Mouse (Mus musculus) midbrain, embryonic 10.5 days (tissue): Measurements from ENCODE around the gene Arhgap23. TPM values are rescaled to one million over a fixed set of nuclear protein-coding genes. Genes with fewer than 3 reads are reported as not detected.
A peak's percentile ranks its signal among the peaks of the same experiment; 100 is the strongest.

Source experiments
- DNase-seq: peaks from one replicate; pipeline ENCODE4 v3.0.0-alpha.2; 2017; ENCODE audit warnings: low spot score
- H3K27ac ChIP-seq: fragments of 300-500 bp; sonication (generic); replicated peaks from 2 replicates; pipeline ENCODE4 v1.5.1; 2016; ENCODE audit warnings: mild to moderate bottlenecking
- H3K27me3 ChIP-seq: fragments of 300-500 bp; sonication (generic); 2 replicates; pipeline ENCODE4 v1.6.1; 2016; ENCODE audit warnings: low read depth, mild to moderate bottlenecking; ENCODE audit not compliant: poor library complexity, severe bottlenecking
- H3K36me3 ChIP-seq: fragments of 300-500 bp; sonication (generic); 2 replicates; pipeline ENCODE4 v1.6.1; 2016; ENCODE audit warnings: mild to moderate bottlenecking, moderate library complexity
- H3K4me1 ChIP-seq: fragments of 300-500 bp; sonication (generic); 2 replicates; pipeline ENCODE4 v1.6.1; 2016
- H3K4me3 ChIP-seq: fragments of 300-500 bp; sonication (generic); 2 replicates; pipeline ENCODE4 v1.5.1; 2016; ENCODE audit warnings: mild to moderate bottlenecking, moderate library complexity
- H3K9me3 ChIP-seq: fragments of 300-500 bp; sonication (generic); replicated peaks from 2 replicates; pipeline ENCODE4 v1.6.1; 2016; ENCODE audit warnings: mild to moderate bottlenecking
- WGBS: fragments of 180-500 bp; shearing (Covaris S2); methylation state at CpG from one replicate; pipeline ENCODE4 v1.1.7; 2016; 5-methylcytosine and 5-hydroxymethylcytosine counted together
- polyA plus RNA-seq: library from polyadenylated mRNA; unstranded; fragments of >200 nt; fragmentation: Nextera tagmentation; extraction: Ambion mirVana; gene quantifications from 2 replicates; pipeline ENCODE4 v1.2.1, GENCODE M21; 2016

Arhgap23 gene
- 1.9 and 2.3 TPM in 2 replicates for polyA plus RNA-seq

GRCm38 (mm10) chr11:97415330-97415711, at the start of gene Arhgap23:
Gene Arhgap23 (plus strand): TSS chr11:97415533.
- under 1% methylated on average over 29 of the region's 29 CpGs for WGBS
- peaks cover 56% of the 10 kb centered on the region for H3K27me3 ChIP-seq
- H3K4me1 ChIP-seq = peaks cover 39% of the 10 kb centered on the region
- H3K9me3 ChIP-seq = no peaks in the 10 kb centered on the region
- peak within 1 kb of the TSS; percentile 72 for H3K27ac ChIP-seq
- no peaks in the 10 kb centered on the region for H3K36me3 ChIP-seq
- H3K4me3 ChIP-seq = peak within 1 kb of the TSS; percentile 60
- DNase-seq = peak; percentile 86

GRCm38 (mm10) chr11:97365556-97365955, 49.8 kb upstream of the Arhgap23 start:
- Histone ChIP-seq H3K36me3 (peaks cover 14% of the 10 kb centered on the region; the same call in 1 of the 2 replicates), H3K4me1 (peaks cover 35% of the 10 kb centered on the region), H3K9me3 (no peaks in the 10 kb centered on the region), H3K27me3 (no peaks in the 10 kb centered on the region), H3K27ac (no peak overlapping the region), H3K4me3 (peak overlapping the region; percentile 100; the same call in 1 of the 2 replicates)
- DNase-seq = no peak
- WGBS = 85% methylated on average over 1 of the region's 1 CpGs

DNA sequence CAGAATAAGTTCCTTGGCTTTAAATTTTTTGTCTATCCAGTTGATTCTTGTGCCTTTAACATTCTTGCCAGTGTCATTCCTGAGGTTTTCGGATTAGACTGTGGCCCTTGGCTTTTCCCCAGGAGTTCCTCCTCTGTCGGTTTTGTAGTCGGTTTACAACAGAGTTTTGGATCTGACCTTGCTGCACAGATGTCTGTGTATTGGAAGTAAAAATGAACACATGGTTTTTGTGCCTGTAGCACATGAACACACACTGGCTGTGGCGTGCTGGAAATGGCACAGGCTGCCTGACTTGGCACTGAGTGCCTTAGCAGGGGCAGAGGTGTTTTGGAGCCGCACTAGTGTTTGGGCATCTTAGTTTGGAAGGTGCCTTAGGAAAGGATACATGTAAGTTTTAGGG, 46.8 kb upstream of the Arhgap23 start:
- 90% methylated on average over 5 of the region's 5 CpGs for WGBS
- DNase-seq = no peak

DNA sequence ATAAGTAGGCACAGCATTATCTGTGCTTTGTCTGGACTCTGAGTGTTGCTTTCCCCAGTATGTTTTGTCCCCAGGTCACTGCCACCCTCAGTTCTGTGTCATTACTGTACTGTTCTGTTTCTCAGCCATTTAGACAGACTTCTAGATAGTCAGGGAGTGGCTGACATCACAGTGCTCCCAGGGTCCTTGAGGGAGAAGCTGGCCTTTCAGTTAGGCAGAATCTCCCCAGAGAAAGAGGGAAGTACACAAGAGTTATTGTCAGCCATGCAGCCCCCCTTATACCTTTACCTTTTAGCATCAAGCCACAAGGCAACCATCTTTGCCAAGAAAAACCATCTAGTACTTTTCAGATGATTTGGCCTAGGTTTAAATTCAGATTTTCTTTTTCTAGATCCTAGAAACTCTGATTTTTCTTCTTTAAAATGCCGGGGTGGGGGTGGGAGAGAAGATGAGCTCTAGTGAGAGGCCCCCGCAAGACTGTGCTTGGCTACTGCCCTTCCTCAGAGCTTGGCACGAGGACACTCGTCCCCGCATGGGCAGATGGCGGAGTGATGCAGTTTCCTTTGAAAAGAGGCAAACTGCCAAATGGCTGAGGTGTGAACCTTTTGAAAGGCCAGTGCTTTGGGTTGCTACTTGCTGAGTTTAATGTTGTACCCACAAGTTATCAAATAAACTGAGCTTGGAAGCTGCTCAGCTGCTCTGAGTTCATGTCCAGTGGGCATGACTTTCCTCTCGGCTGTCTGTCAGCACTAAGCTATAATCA, 44.8 kb upstream of the Arhgap23 start:
- 92% methylated on average over 7 of the region's 7 CpGs for WGBS
- H3K9me3 ChIP-seq = no peaks in the 10 kb centered on the region
- peaks cover 37% of the 10 kb centered on the region for H3K36me3 ChIP-seq
- H3K27me3 ChIP-seq = no peaks in the 10 kb centered on the region
- no peak for DNase-seq
- no peak overlapping the region for H3K27ac ChIP-seq
- peaks cover 5% of the 10 kb centered on the region for H3K4me1 ChIP-seq
- H3K4me3 ChIP-seq = no peak overlapping the region

More for the DNA sequence above, 46.8 kb upstream of the Arhgap23 start:
- no peaks in the 10 kb centered on the region for H3K27me3 ChIP-seq
- H3K4me3 ChIP-seq = no peak overlapping the region
- H3K9me3 ChIP-seq = no peaks in the 10 kb centered on the region
- no peak overlapping the region for H3K27ac ChIP-seq
- H3K4me1 ChIP-seq = peaks cover 25% of the 10 kb centered on the region
- peaks cover 20% of the 10 kb centered on the region; the same call in 1 of the 2 replicates for H3K36me3 ChIP-seq

- H3K27me3 ChIP-seq = no peaks in the 10 kb centered on the region
- 88% methylated on average over 6 of the region's 6 CpGs for WGBS
- H3K4me1 ChIP-seq = no peaks in the 10 kb centered on the region
- DNase-seq = no peak
- H3K9me3 ChIP-seq = no peaks in the 10 kb centered on the region
- H3K36me3 ChIP-seq = peaks cover 52% of the 10 kb centered on the region
- no peak overlapping the region for H3K4me3 ChIP-seq
- H3K27ac ChIP-seq = no peak overlapping the region
Observed at GRCm38 (mm10) chr11:97372159-97372864, 43.0 kb upstream of the Arhgap23 start.

GRCm38 (mm10) chr11:97373402-97373801, 41.9 kb upstream of the Arhgap23 start:
- WGBS = 82% methylated on average over 2 of the region's 2 CpGs
- no peak overlapping the region for H3K4me3 ChIP-seq
- H3K4me1 ChIP-seq = no peaks in the 10 kb centered on the region
- H3K27me3 ChIP-seq = no peaks in the 10 kb centered on the region
- no peaks in the 10 kb centered on the region for H3K9me3 ChIP-seq
- no peak for DNase-seq
- peaks cover 55% of the 10 kb centered on the region for H3K36me3 ChIP-seq
- H3K27ac ChIP-seq = no peak overlapping the region

DNA sequence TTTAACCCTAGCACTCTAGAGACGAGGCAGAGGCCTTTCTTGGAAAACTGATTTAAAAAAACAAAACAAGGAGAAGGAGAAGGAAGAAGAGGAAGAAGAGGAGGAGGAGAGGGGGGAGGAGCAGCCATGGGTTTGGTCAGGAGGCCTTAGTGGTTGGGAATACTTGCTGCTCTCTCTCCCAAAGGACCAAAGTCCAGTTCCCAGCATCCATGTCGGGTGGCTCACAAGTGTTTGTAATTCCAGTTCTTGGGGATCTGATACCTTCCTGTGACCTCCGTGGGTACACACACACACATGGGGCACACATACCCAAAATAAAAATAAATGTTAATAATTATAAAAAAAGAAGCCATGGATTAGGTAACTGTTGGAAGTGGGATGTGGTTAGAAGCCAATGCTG, 35.3 kb upstream of the Arhgap23 start:
- WGBS = 80% methylated on average over 3 of the region's 3 CpGs
- peaks cover 86% of the 10 kb centered on the region for H3K36me3 ChIP-seq

DNA sequence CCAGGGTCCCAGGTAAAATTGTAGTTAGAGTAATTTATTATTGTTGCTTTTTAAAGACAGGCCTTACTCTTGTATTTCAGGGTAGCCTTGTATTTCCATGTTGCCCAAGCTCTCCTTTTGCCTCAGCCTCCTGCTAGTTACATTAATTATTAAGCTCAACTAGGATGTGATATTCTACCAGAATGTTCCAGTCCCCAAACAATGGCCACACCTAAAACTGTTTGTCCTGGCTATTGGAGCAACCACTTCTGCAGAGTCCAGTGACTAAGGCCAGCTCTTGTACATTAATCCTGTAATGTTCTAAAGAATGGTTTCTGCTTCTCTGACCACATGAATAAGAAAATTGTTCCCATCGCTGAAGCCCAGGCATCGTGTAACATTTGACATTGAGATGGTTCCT, 32.3 kb upstream of the Arhgap23 start:
- peaks cover 83% of the 10 kb centered on the region for H3K36me3 ChIP-seq
- no peaks in the 10 kb centered on the region for H3K4me1 ChIP-seq
- H3K27me3 ChIP-seq = no peaks in the 10 kb centered on the region
- H3K27ac ChIP-seq = no peak overlapping the region
- no peak overlapping the region for H3K4me3 ChIP-seq
- WGBS = 98% methylated on average over 2 of the region's 2 CpGs
- H3K9me3 ChIP-seq = no peaks in the 10 kb centered on the region
- no peak for DNase-seq

More for the DNA sequence above, 35.3 kb upstream of the Arhgap23 start:
- no peak overlapping the region for H3K27ac ChIP-seq
- no peaks in the 10 kb centered on the region for H3K9me3 ChIP-seq
- no peak for DNase-seq
- H3K27me3 ChIP-seq = no peaks in the 10 kb centered on the region
- no peak overlapping the region for H3K4me3 ChIP-seq
- no peaks in the 10 kb centered on the region for H3K4me1 ChIP-seq

GRCm38 (mm10) chr11:97383764-97384163, 31.6 kb upstream of the Arhgap23 start:
- no peaks in the 10 kb centered on the region for H3K27me3 ChIP-seq
- H3K4me1 ChIP-seq = no peaks in the 10 kb centered on the region
- H3K36me3 ChIP-seq = peaks cover 82% of the 10 kb centered on the region
- H3K4me3 ChIP-seq = no peak overlapping the region
- H3K9me3 ChIP-seq = no peaks in the 10 kb centered on the region
- WGBS = 86% methylated on average over 2 of the region's 2 CpGs
- H3K27ac ChIP-seq = no peak overlapping the region
- DNase-seq = no peak

DNA sequence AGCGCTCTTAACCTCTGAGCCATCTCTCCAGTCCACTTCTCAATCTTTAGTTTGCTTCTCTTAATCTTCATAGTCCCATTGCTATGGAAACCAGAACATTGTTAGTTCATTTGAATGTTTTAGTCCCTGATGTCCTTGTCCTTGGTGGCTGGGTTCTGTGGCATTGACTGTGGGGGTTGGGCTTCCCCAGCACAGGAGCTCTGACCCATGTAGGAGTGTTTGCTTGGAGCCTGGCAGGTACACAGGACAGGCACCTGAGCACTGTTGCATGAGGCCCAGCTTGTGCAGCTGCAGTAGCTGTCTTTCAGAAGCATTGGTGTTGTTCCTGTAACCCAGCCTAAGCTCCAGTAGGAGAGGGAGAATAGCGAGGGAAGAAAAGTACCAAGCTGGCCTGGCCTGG, 27.5 kb upstream of the Arhgap23 start:
- H3K36me3 ChIP-seq = peaks cover 93% of the 10 kb centered on the region
- H3K27me3 ChIP-seq = no peaks in the 10 kb centered on the region
- no peak overlapping the region for H3K27ac ChIP-seq
- no peak overlapping the region for H3K4me3 ChIP-seq
- WGBS = 92% methylated on average over 2 of the region's 2 CpGs
- no peaks in the 10 kb centered on the region for H3K9me3 ChIP-seq
- DNase-seq = no peak
- no peaks in the 10 kb centered on the region for H3K4me1 ChIP-seq

DNA sequence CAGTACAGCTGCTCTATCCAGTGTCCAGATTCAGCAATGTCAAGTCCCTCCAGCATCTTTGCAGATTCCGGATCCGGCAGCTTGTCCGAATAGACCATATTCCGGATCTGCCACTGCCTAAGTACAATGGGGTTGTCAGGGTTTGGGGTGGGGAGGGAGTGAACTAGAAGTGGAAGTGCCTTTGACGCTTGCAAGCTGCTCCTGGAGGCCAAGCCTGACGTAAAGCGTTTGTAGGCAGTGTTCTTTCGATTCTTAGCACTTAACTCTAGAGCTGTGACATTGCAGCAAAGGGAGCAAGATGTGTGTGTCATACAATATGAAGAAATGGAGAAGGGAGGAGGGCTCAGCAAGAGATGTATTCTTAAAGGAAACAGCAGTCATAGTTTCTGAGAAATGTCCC, 26.2 kb upstream of the Arhgap23 start:
- Histone ChIP-seq H3K27me3 (no peaks in the 10 kb centered on the region), H3K36me3 (peaks cover 93% of the 10 kb centered on the region), H3K4me3 (no peak overlapping the region), H3K4me1 (no peaks in the 10 kb centered on the region), H3K27ac (no peak overlapping the region), H3K9me3 (no peaks in the 10 kb centered on the region)
- 91% methylated on average over 8 of the region's 8 CpGs for WGBS
- no peak for DNase-seq

DNA sequence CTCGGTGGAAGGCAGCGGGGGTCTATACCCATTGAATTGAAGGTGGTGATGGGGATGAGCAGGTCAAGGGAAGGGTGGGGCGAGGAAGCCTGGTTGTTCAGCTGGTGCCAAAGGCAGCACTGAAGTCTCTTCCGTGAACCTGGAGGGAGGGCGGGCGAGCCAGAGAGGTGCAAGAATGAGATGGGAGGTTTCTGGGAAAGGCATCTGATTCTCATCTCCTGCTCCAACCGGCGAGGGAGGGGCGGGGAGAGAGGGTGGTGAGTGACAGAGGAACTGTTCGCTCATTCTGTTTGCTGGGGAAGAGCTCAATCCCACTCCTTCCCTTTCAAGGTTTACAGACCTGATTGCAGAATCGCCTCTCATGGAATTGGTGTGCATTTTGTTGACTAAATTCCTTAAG, 21.7 kb upstream of the Arhgap23 start:
- H3K36me3 ChIP-seq = peaks cover 80% of the 10 kb centered on the region
- 72% methylated on average over 11 of the region's 11 CpGs for WGBS
- H3K9me3 ChIP-seq = no peaks in the 10 kb centered on the region
- H3K4me1 ChIP-seq = no peaks in the 10 kb centered on the region
- no peaks in the 10 kb centered on the region for H3K27me3 ChIP-seq
- DNase-seq = no peak
- no peak overlapping the region for H3K4me3 ChIP-seq
- H3K27ac ChIP-seq = no peak overlapping the region

GRCm38 (mm10) chr11:97394146-97394545, 21.2 kb upstream of the Arhgap23 start:
- no peak overlapping the region for H3K27ac ChIP-seq
- H3K4me1 ChIP-seq = no peaks in the 10 kb centered on the region
- H3K27me3 ChIP-seq = no peaks in the 10 kb centered on the region
- H3K4me3 ChIP-seq = no peak overlapping the region
- 89% methylated on average over 11 of the region's 11 CpGs for WGBS
- DNase-seq = no peak
- peaks cover 75% of the 10 kb centered on the region for H3K36me3 ChIP-seq
- H3K9me3 ChIP-seq = no peaks in the 10 kb centered on the region
